Mouse (Mus musculus) cerebellum, adult 2 months (tissue): Measurements from ENCODE around the gene Smap2. TPM values are rescaled to one million over a fixed set of nuclear protein-coding genes. Genes with fewer than 3 reads are reported as not detected.

Source experiments
- DNase-seq, 2 experiments: peaks; one replicate each; pipeline ENCODE4 v3.0.0; 2021
- H3K27ac ChIP-seq: fragments of 200-500 bp; 2 replicates; pipeline ENCODE4 v1.5.1; 2012; ENCODE audit warnings: low read length, control low read depth, inconsistent platforms; ENCODE audit not compliant: insufficient read depth
- H3K27me3 ChIP-seq: fragments of 200-500 bp; 2 replicates; pipeline ENCODE4 v1.6.1; 2012; ENCODE audit warnings: inconsistent platforms, mild to moderate bottlenecking, low read length, moderate library complexity; ENCODE audit not compliant: control insufficient read depth, insufficient read depth
- H3K4me1 ChIP-seq: fragments of 200-500 bp; 2 replicates; pipeline ENCODE4 v1.6.1; 2011; ENCODE audit warnings: low read length; ENCODE audit not compliant: control insufficient read depth, insufficient read depth
- H3K4me3 ChIP-seq: fragments of 200-500 bp; replicated peaks from 2 replicates; pipeline ENCODE3; 2011; ENCODE audit warnings: mild to moderate bottlenecking, low read depth, low read length, control low read depth; ENCODE audit not compliant: insufficient read depth
- CTCF ChIP-seq: fragments of 200-500 bp; IDR thresholded peaks from 2 replicates; pipeline ENCODE4 v1.5.1; 2011; ENCODE audit warnings: low read depth, mild to moderate bottlenecking, control low read depth, low read length, moderate library complexity, borderline replicate concordance; ENCODE audit not compliant: insufficient read depth
- POLR2A ChIP-seq: fragments of 200-500 bp; IDR thresholded peaks from 2 replicates; pipeline ENCODE4 v1.6.1; 2011; ENCODE audit warnings: low read length, control low read depth, borderline replicate concordance; ENCODE audit not compliant: insufficient read depth
- WGBS: fragments of 180-500 bp; shearing (Covaris S2); methylation state at CpG from one replicate; pipeline ENCODE4 v1.1.7; 2018; 5-methylcytosine and 5-hydroxymethylcytosine counted together
- polyA plus RNA-seq: library from polyadenylated mRNA; depleted of rRNA; stranded (reverse); fragments of >200 nt; gene quantifications from 2 replicates; pipeline ENCODE4 v1.2.3, GENCODE M21; 2012

The Smap2 gene
- polyA plus RNA-seq, 1 experiment = 90.6 TPM

GRCm38 (mm10) chr4:121042472-121042871 lies 25.4 kb upstream of the Smap2 start:
- Histone ChIP-seq H3K4me1 (no peaks in the 10 kb centered on the region), H3K27ac (no peak overlapping the region), H3K27me3 (no peaks in the 10 kb centered on the region; the same call in 1 of the 2 replicates), H3K4me3 (no peak overlapping the region)
- WGBS = 64% methylated on average over 5 of the region's 5 CpGs
- no peak for TF ChIP-seq CTCF
- TF ChIP-seq POLR2A = no peak
- no peak for DNase-seq

- Histone ChIP-seq H3K27ac (no peak overlapping the region), H3K4me3 (no peak overlapping the region), H3K4me1 (no peaks in the 10 kb centered on the region), H3K27me3 (no peaks in the 10 kb centered on the region; the same call in 1 of the 2 replicates)
- 28% methylated on average over 18 of the region's 18 CpGs for WGBS
- TF ChIP-seq CTCF = peak; percentile 83
- TF ChIP-seq POLR2A = no peak
- peak; percentile 63 to 65 for DNase-seq
Observed at GRCm38 (mm10) chr4:121040897-121041671, 24.0 kb upstream of the Smap2 start.

- H3K4me3 ChIP-seq = peak overlapping the region; percentile 37
Observed at GRCm38 (mm10) chr4:121040323-121040722, 23.3 kb upstream of the Smap2 start.

GRCm38 (mm10) chr4:121039331-121040115 lies 22.5 kb upstream of the Smap2 start, which contains the start of gene Col9a2:
Col9a2 (plus strand) TSS chr4:121039385.
- TF ChIP-seq POLR2A = no peak
- TF ChIP-seq CTCF = no peak
- Histone ChIP-seq H3K4me1 (no peaks in the 10 kb centered on the region), H3K27ac (no peak within 1 kb of the TSS), H3K27me3 (no peaks in the 10 kb centered on the region; the same call in 1 of the 2 replicates), H3K4me3 (peak within 1 kb of the TSS; percentile 37)
- peak in 1 of 2 experiments; percentile 35 for DNase-seq
- 10% methylated on average over 46 of the region's 46 CpGs for WGBS

More at GRCm38 (mm10) chr4:121040323-121040722, 23.3 kb upstream of the Smap2 start:
- no peaks in the 10 kb centered on the region for H3K4me1 ChIP-seq
- no peak overlapping the region for H3K27ac ChIP-seq
- DNase-seq = no peak
- H3K27me3 ChIP-seq = no peaks in the 10 kb centered on the region; the same call in 1 of the 2 replicates
- TF ChIP-seq POLR2A (no peak), CTCF (no peak)
- WGBS = 34% methylated on average over 14 of the region's 14 CpGs

- TF ChIP-seq CTCF (no peak), POLR2A (no peak)
- 73% methylated on average over 2 of the region's 2 CpGs for WGBS
- H3K4me1 ChIP-seq = no peaks in the 10 kb centered on the region
- H3K27me3 ChIP-seq = no peaks in the 10 kb centered on the region
- H3K27ac ChIP-seq = no peak overlapping the region
- DNase-seq = no peak
- H3K4me3 ChIP-seq = no peak overlapping the region
Observed at GRCm38 (mm10) chr4:121033006-121033405, 16.0 kb upstream of the Smap2 start.

- 63% methylated on average over 4 of the region's 4 CpGs for WGBS
- Histone ChIP-seq H3K27ac (no peak overlapping the region), H3K4me1 (no peaks in the 10 kb centered on the region), H3K4me3 (no peak overlapping the region), H3K27me3 (no peaks in the 10 kb centered on the region)
- DNase-seq = no peak
- TF ChIP-seq CTCF (no peak), POLR2A (no peak)
Observed at GRCm38 (mm10) chr4:121031440-121031839, 14.4 kb upstream of the Smap2 start.

GRCm38 (mm10) chr4:121029632-121030031 lies 12.6 kb upstream of the Smap2 start:
- H3K4me3 ChIP-seq = no peak overlapping the region
- TF ChIP-seq POLR2A (no peak), CTCF (no peak)
- no peak for DNase-seq
- no peaks in the 10 kb centered on the region for H3K27me3 ChIP-seq
- 79% methylated on average over 3 of the region's 3 CpGs for WGBS
- no peaks in the 10 kb centered on the region for H3K4me1 ChIP-seq
- no peak overlapping the region for H3K27ac ChIP-seq
